In the genomic region with DNA sequence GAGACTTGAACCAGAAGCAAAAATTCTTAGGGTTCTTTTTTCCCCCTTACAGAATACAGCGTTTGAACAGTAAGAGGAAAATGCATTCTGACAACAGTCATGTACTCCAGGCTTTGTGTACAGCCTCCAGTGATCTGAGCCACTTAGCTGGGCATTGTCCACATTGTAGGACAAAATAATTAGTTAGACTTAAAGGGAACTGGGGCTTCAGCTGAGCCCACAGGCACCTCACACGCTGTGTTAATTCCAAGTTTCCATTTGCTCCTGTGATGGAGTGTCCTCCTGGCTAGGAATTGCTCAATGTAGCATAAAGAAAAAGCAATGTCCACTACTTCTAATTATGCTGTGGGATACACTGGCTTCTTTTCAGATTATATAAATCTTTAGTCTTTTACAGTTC, we compare ENCODE assay signal across 18 mouse cellular contexts.
"Had no signal": no experiment of that assay in that cellular context is flagged by ENCODE, and none has a peak within 500 bp of the region (broad histone marks: within the 10 kb centered on the region; RNA-seq: fewer than 3 reads in every experiment).

No protein-coding gene starts in this region.

- DNase-seq: lung, adult 18-20 months; lung, embryonic 14.5 days; lung, postnatal 10 days; lung, postnatal 4 days; midbrain, embryonic 14.5 days; right cerebral cortex, adult 18-20 months; right cerebral cortex, postnatal 25 days; right cerebral cortex, postnatal 4 days; spleen, adult 18-20 months; thymus, adult 18-20 months; thymus, postnatal 14 days; thymus, postnatal 36 days had no signal

- H3K9ac ChIP-seq: lung, embryonic 14.5 days; midbrain, embryonic 12.5 days; neural tube, embryonic 13.5 days; neural tube, embryonic 15.5 days had no signal

- ATAC-seq: midbrain, embryonic 16.5 days had no signal

- H3K27me3 ChIP-seq: midbrain, embryonic 12.5 days; neural tube, embryonic 13.5 days; neural tube, embryonic 15.5 days had no signal

- H3K4me3 ChIP-seq: midbrain, embryonic 10.5 days; midbrain, embryonic 12.5 days; myocyte; neural tube, embryonic 13.5 days; neural tube, embryonic 15.5 days had no signal

- H3K36me3 ChIP-seq: midbrain, embryonic 10.5 days; midbrain, embryonic 12.5 days; neural tube, embryonic 13.5 days; neural tube, embryonic 15.5 days had no signal

- H3K4me1 ChIP-seq: midbrain, embryonic 12.5 days; neural tube, embryonic 13.5 days; neural tube, embryonic 15.5 days had no signal

- H3K4me2 ChIP-seq: lung, embryonic 14.5 days; midbrain, embryonic 12.5 days; neural tube, embryonic 13.5 days; neural tube, embryonic 15.5 days had no signal

- H3K27ac ChIP-seq: midbrain, embryonic 10.5 days; midbrain, embryonic 12.5 days; neural tube, embryonic 13.5 days; neural tube, embryonic 15.5 days had no signal

- H3K9me3 ChIP-seq: midbrain, embryonic 10.5 days; midbrain, embryonic 12.5 days; neural tube, embryonic 13.5 days; neural tube, embryonic 15.5 days had no signal
